Comparison of ENCODE assay signal across 16 mouse cellular contexts in genomic region chr4:134636406-134636805, GRCm38 (mm10).
DNase-seq lines count a peak whose midpoint lies in the region; ATAC-seq lines count a peak whose summit lies in the region.
"Had no signal": no experiment of that assay in that cellular context is flagged by ENCODE, and none has a peak within 500 bp of the region (broad histone marks: within the 10 kb centered on the region; RNA-seq: fewer than 3 reads in every experiment).

No protein-coding gene starts in this region.

- intact Hi-C loops in heart, postnatal 14 days (cut with DNase I): no loop called here

- no peak overlapping the region for H3K4me2 ChIP-seq in kidney, embryonic 15.5 days
- no peak overlapping the region for H3K4me2 ChIP-seq in midbrain, embryonic 16.5 days (ENCODE audit: low read length)
- H3K4me2 ChIP-seq: embryonic facial prominence, embryonic 12.5 days; heart, embryonic 15.5 days; limb, embryonic 13.5 days had no signal

- no peak overlapping the region for H3K4me3 ChIP-seq in heart, embryonic 10.5 days
- no peak overlapping the region for H3K4me3 ChIP-seq in kidney, embryonic 15.5 days (replicated peaks)
- no peak overlapping the region for H3K4me3 ChIP-seq in midbrain, embryonic 10.5 days
- no peak overlapping the region for H3K4me3 ChIP-seq in midbrain, embryonic 16.5 days (ENCODE audit: low read depth, low read length)
- H3K4me3 ChIP-seq: embryonic facial prominence, embryonic 12.5 days; heart, embryonic 15.5 days; limb, embryonic 13.5 days; megakaryocyte, embryonic 14.5 days had no signal

- peak overlapping the region; percentile 49 for H3K27ac ChIP-seq in heart, embryonic 10.5 days
- H3K27ac ChIP-seq in kidney, embryonic 15.5 days: peak overlapping the region; percentile 28; the same call in 1 of the 2 replicates
- 0 out of 2 replicates have a peak overlapping the region, but pooled peaks have one; percentile 53 for H3K27ac ChIP-seq in midbrain, embryonic 10.5 days (replicated peaks)
- H3K27ac ChIP-seq in midbrain, embryonic 16.5 days (ENCODE audit: low read length): no peak overlapping the region; the same call in 1 of the 2 replicates
- H3K27ac ChIP-seq: embryonic facial prominence, embryonic 12.5 days; heart, embryonic 15.5 days; limb, embryonic 13.5 days; liver, embryonic 14.5 days had no signal

- H3K4me1 ChIP-seq in heart, embryonic 10.5 days: peaks cover 88% of the 10 kb centered on the region
- H3K4me1 ChIP-seq in kidney, embryonic 15.5 days: peaks cover 47% of the 10 kb centered on the region
- H3K4me1 ChIP-seq in midbrain, embryonic 10.5 days: peaks cover 56% of the 10 kb centered on the region
- peaks cover 13% of the 10 kb centered on the region for H3K4me1 ChIP-seq in midbrain, embryonic 16.5 days (ENCODE audit: control insufficient read depth, insufficient read depth, low read length)

- no peaks in the 10 kb centered on the region for H3K9me3 ChIP-seq in heart, embryonic 10.5 days
- 0 out of 2 replicates have a peak, but pooled peaks cover 2% of the 10 kb centered on the region for H3K9me3 ChIP-seq in kidney, embryonic 15.5 days (replicated peaks)
- H3K9me3 ChIP-seq in midbrain, embryonic 10.5 days (replicated peaks): no peaks in the 10 kb centered on the region
- H3K9me3 ChIP-seq in midbrain, embryonic 16.5 days (replicated peaks; ENCODE audit: control insufficient read depth, low read length, poor library complexity, severe bottlenecking): no peaks in the 10 kb centered on the region
- H3K9me3 ChIP-seq: embryonic facial prominence, embryonic 12.5 days; heart, embryonic 15.5 days had no signal

- no peak; the same call in 1 of the 2 replicates for ATAC-seq in kidney, embryonic 15.5 days (replicated peaks; ENCODE audit: low FRiP score)
- no peak for ATAC-seq in midbrain, embryonic 16.5 days

- 40% methylated on average over 8 of the region's 8 CpGs for WGBS in heart, embryonic 10.5 days
- 49% methylated on average over 8 of the region's 8 CpGs for WGBS in kidney, embryonic 15.5 days
- WGBS in midbrain, embryonic 10.5 days: 77% methylated on average over 8 of the region's 8 CpGs
- WGBS in midbrain, embryonic 16.5 days: 65% methylated on average over 8 of the region's 8 CpGs

- no peak overlapping the region for H3K9ac ChIP-seq in kidney, embryonic 15.5 days
- no peak overlapping the region for H3K9ac ChIP-seq in midbrain, embryonic 16.5 days (ENCODE audit: low read depth, low read length)
- H3K9ac ChIP-seq: embryonic facial prominence, embryonic 12.5 days; heart, embryonic 15.5 days; limb, embryonic 13.5 days; liver, embryonic 14.5 days had no signal

- DNase-seq in heart, embryonic 10.5 days (ENCODE audit: low spot score): no peak
- DNase-seq in heart, postnatal 14 days: no peak
- DNase-seq in kidney, adult 8-10 months: no peak
- no peak for DNase-seq in midbrain, embryonic 10.5 days (ENCODE audit: low spot score)
- no peak for DNase-seq in right cerebral cortex, postnatal 14 days
- DNase-seq: adrenal gland, postnatal 14 days; cerebellum, adult 2 months; gastrocnemius, postnatal 25 days; spleen, adult 18-20 months had no signal

- peaks cover 13% of the 10 kb centered on the region; the same call in 1 of the 2 replicates for H3K36me3 ChIP-seq in heart, embryonic 10.5 days
- H3K36me3 ChIP-seq in kidney, embryonic 15.5 days: no peaks in the 10 kb centered on the region
- no peaks in the 10 kb centered on the region for H3K36me3 ChIP-seq in midbrain, embryonic 10.5 days
- no peaks in the 10 kb centered on the region for H3K36me3 ChIP-seq in midbrain, embryonic 16.5 days (ENCODE audit: control insufficient read depth, insufficient read depth, low read length)
- H3K36me3 ChIP-seq: embryonic facial prominence, embryonic 12.5 days; heart, embryonic 15.5 days; limb, embryonic 13.5 days had no signal

- H3K27me3 ChIP-seq in heart, embryonic 10.5 days (ENCODE audit: insufficient read depth, poor library complexity, severe bottlenecking): no peaks in the 10 kb centered on the region
- H3K27me3 ChIP-seq in kidney, embryonic 15.5 days: no peaks in the 10 kb centered on the region
- no peaks in the 10 kb centered on the region; the same call in 1 of the 2 replicates for H3K27me3 ChIP-seq in midbrain, embryonic 10.5 days (ENCODE audit: low read depth, poor library complexity, severe bottlenecking)
- H3K27me3 ChIP-seq in midbrain, embryonic 16.5 days (ENCODE audit: control insufficient read depth, insufficient read depth, low read depth, low read length): no peaks in the 10 kb centered on the region
- H3K27me3 ChIP-seq: embryonic facial prominence, embryonic 12.5 days; heart, embryonic 15.5 days; limb, embryonic 13.5 days had no signal
